Mouse (Mus musculus) gastrocnemius, postnatal 36 days (tissue): ENCODE data around the gene Ift20. TPM values are rescaled to one million over a fixed set of nuclear protein-coding genes. Genes with fewer than 3 reads are reported as not detected.

Experiments used
- DNase-seq, 2 experiments: peaks; one replicate each; pipeline ENCODE4 v3.0.0; 2022
- intact Hi-C: fragments of 180-260 bp; cut with DNase I; formaldehyde crosslinking; loops from one replicate; pipeline ENCODE4 v1.15.1; 2025
- long read RNA-seq, 2 experiments: library from polyadenylated mRNA; stranded (forward); transcript quantifications; one replicate each; pipeline ENCODE4 v2.0.0; 2021
- total RNA-seq, 2 experiments: library from RNA; stranded (reverse); gene quantifications; 2 replicates each; pipeline ENCODE4 v1.2.3; 2021

The Ift20 gene
- 10 to 100 TPM; 18.1 to 19.9 TPM for total RNA-seq
- long read RNA-seq, experiment 1, transcript Ift20-203 (6 exons, 1,141 nt): major isoform, 40 of 54 reads
- long read RNA-seq, experiment 1, partial matches to known transcripts: 1 of 54 reads
- long read RNA-seq, experiment 1, other reads (novel, unspliced or antisense): 7 of 54 reads
- long read RNA-seq, experiment 2, transcript Ift20-203 (6 exons, 1,141 nt): major isoform, 22 of 36 reads
- long read RNA-seq, experiment 2, partial matches to known transcripts: 2 of 36 reads
- long read RNA-seq, experiment 2, other reads (novel, unspliced or antisense): 6 of 36 reads

GRCm38 (mm10) chr11:78536080-78536689 is at the start of gene Ift20, which contains the start of gene Tnfaip1:
Gene Ift20 (plus strand): TSS chr11:78536361.
Gene Tnfaip1 (minus strand): TSS chr11:78536332.
- peak; percentile 90 to 97 for DNase-seq
- intact Hi-C loops: loop anchor here (2.0 kb wide), 1 partner anchor 23 kb away; the partner anchor contains the start of genes Poldip2 and Tmem199

- intact Hi-C loops: no loop called here
- DNase-seq: peak; percentile 44 to 69
Observed at GRCm38 (mm10) chr11:78488168-78488567, 48.0 kb upstream of the Ift20 start.

DNA sequence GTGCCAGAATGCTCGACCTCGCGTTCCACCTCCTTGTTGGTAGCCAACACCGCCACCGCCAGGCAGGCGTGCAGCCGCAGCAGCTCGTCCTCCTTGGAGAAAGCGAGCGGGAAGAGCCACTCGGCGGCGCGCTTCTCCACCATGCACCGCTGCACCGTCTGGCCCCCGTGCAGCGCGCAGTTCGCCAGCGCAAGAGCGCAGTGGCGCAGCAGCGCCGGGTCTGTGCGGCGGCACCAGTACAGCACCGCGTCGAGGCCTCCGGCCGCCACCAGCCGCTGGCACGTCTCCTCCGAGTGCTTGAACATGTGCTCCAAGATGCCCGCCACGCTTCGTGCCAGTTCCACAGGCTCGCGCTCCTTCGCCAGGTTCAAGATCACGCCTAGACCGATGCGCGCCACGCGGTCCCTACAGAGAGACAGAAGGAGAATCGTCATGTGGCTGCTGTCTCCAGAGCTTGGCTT is 45.4 kb upstream of the Ift20 start:
- no peak for DNase-seq
- intact Hi-C loops: no loop called here

DNA sequence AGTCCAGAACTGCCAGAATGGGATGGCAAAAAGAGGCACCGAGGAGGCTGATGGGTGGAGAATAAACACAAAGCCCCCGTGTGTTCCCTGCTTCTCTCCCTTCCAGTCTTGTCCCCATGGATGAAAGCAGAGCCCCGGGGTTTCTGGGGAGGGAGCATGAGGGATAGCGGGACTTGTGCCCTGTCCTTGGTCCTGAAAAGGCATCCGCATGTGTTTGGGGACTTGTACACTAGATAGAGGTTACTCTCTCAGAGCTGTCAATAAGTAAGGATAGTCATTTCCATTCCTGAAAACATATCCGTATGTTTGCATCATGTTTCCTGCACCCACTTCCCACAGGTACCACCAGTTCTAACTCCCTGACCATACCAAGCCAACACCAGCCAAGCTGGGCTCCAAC is 40.3 kb upstream of the Ift20 start:
- intact Hi-C loops: no loop called here
- DNase-seq: no peak

GRCm38 (mm10) chr11:78497071-78497541 is 39.1 kb upstream of the Ift20 start:
- DNase-seq: no peak
- intact Hi-C loops: no loop called here

DNA sequence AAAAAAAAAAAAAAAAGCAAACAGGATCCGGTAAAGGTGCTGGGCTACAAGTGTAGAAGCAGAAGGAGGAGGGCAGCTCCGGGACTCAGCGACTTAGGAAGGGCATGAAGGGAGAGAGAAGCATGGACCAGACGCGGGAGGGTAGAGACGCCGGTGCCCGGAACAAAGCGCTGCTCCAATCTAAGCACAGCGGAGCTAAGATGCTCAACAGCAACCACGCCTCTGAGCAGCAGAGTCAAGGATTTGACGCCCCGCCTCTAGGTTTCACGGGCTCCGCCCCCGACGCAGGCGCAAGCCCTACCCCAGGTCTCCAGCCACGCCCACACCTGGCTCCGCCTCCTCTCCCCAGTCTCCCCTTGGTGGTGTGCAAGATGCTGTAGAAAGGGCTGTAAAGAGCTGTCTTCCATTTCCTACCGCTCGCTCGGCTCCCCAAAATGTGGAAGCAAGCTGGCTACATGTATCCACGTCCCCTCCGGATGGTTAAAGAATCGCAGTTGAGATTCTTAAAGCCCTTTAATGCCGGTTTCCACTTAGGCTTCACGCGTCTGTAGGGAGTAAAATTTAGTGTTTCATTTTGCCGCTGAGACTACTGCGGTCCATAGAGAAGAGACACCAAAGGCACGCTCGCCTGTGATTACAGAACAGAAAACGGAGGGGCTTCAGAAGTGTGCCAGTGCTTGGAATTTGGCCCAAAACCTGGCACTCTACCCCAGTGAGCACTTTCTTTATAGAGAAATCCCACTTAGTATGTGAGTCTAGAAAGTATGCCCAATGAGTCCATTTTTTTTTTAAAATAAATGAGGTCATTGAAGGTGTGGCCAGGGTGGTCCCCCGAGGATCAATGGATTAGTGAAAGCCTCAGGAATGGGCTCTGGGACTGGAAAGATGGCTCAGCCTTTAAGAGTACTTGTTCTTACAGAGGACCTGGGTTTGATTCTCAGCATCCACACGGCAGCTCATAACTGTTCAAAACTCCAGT is 38.3 kb upstream of the Ift20 start, which contains the start of gene Sarm1:
Gene Sarm1 (minus strand): TSS at position 211 of the 979 bp plus-strand sequence.
- peak; percentile 88 to 90 for DNase-seq
- intact Hi-C loops: no loop called here

GRCm38 (mm10) chr11:78499004-78499403 is 37.2 kb upstream of the Ift20 start, which contains the start of gene Vtn:
Gene Vtn (plus strand): TSS chr11:78499091.
- peak; percentile 50 to 63 for DNase-seq
- intact Hi-C loops: no loop called here

DNA sequence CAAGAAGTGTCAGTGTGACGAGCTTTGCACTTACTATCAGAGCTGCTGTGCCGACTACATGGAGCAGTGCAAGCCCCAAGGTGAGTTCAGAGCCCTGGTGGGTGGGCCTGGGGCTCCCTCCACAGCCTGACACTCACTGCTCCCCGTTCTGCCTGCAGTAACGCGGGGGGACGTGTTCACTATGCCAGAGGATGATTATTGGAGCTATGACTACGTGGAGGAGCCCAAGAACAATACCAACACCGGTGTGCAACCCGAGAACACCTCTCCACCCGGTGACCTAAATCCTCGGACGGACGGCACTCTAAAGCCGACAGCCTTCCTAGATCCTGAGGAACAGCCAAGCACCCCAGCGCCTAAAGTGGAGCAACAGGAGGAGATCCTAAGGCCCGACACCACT is 36.6 kb upstream of the Ift20 start:
- intact Hi-C loops: no loop called here
- no peak for DNase-seq

- intact Hi-C loops: no loop called here
- DNase-seq: no peak
Observed at GRCm38 (mm10) chr11:78500623-78501202, 35.4 kb upstream of the Ift20 start.

DNA sequence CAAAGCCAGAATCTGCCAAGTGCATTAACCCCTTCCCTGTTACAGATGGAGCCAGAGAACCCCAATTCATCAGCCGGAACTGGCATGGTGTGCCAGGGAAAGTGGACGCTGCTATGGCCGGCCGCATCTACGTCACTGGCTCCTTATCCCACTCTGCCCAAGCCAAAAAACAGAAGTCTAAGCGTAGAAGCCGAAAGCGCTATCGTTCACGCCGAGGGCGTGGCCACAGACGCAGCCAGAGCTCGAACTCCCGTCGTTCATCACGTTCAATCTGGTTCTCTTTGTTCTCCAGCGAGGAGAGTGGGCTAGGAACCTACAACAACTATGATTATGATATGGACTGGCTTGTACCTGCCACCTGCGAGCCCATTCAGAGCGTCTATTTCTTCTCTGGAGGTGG is 34.6 kb upstream of the Ift20 start:
- no peak for DNase-seq
- intact Hi-C loops: no loop called here

GRCm38 (mm10) chr11:78502909-78503650 is 33.1 kb upstream of the Ift20 start, which contains the start of gene Sebox:
Gene Sebox (plus strand): TSS chr11:78503447.
- intact Hi-C loops: no loop called here
- DNase-seq: no peak

GRCm38 (mm10) chr11:78505430-78505829 is 30.7 kb upstream of the Ift20 start:
- intact Hi-C loops: no loop called here

GRCm38 (mm10) chr11:78509148-78509547 is 27.0 kb upstream of the Ift20 start:
- DNase-seq: no peak
- intact Hi-C loops: no loop called here

More at GRCm38 (mm10) chr11:78505430-78505829, 30.7 kb upstream of the Ift20 start:
- DNase-seq: no peak

DNA sequence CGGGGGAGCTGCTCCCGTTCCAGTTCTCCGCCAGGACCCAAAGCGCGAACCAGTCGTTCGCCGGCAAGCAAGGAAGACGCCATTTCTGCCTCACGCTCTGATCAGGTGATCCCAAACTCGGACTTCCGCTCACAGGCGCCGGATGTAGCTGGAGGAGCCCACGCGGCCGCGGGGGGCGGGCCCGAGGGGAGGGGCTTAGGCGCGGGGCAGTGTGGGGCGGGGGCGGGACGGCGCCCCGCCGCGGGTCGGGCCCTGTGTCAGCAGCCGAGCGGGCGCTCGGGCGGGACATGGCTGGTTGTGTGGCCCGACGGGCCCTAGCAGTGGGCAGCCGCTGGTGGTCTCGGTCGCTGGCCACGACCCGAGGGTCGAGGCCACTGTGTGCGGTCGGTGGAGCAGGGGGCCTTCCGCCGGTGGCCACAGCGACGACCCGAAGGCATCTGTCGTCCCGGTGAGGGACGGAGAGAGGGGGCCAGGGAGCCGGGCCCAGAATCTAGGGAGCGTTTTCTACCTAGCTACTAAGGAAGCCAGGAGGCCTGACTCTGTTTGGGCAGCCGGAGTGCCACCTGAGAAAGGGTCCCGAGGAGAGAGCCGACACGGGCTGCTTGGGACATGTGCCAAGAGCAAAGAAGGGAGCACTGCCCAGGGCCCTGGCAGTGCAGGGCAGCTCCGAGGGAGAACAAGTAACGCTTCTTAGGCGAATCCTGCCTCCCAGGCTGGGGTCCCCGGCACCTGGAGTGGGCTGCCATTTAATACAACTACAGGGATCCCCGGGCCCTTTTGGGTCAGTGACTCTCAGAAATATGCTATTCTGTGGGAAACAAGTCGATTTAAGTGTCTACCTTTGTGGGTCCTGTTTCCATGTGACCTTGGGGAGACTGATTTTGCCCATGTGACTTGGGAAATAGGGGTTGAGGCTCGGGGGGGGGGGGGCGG is 23.9 kb upstream of the Ift20 start, which contains the start of the genes Tmem199 and Poldip2:
Gene Tmem199 (minus strand): TSS at position 148 of the 933 bp plus-strand sequence.
Gene Poldip2 (plus strand): TSS at position 169 of the 933 bp plus-strand sequence.
- intact Hi-C loops: loop anchor here (2.0 kb wide), 1 partner anchor 25 kb away; the partner anchor contains the start of genes Ift20 and Tnfaip1

GRCm38 (mm10) chr11:78513106-78513790 is 22.9 kb upstream of the Ift20 start:
- no peak for DNase-seq
- intact Hi-C loops: loop anchor here (2.0 kb wide), 1 partner anchor 24 kb away; the partner anchor contains the start of genes Ift20 and Tnfaip1

More for the DNA sequence above, 23.9 kb upstream of the Ift20 start, which contains the start of the genes Tmem199 and Poldip2:
- peak; percentile 80 to 88 for DNase-seq

DNA sequence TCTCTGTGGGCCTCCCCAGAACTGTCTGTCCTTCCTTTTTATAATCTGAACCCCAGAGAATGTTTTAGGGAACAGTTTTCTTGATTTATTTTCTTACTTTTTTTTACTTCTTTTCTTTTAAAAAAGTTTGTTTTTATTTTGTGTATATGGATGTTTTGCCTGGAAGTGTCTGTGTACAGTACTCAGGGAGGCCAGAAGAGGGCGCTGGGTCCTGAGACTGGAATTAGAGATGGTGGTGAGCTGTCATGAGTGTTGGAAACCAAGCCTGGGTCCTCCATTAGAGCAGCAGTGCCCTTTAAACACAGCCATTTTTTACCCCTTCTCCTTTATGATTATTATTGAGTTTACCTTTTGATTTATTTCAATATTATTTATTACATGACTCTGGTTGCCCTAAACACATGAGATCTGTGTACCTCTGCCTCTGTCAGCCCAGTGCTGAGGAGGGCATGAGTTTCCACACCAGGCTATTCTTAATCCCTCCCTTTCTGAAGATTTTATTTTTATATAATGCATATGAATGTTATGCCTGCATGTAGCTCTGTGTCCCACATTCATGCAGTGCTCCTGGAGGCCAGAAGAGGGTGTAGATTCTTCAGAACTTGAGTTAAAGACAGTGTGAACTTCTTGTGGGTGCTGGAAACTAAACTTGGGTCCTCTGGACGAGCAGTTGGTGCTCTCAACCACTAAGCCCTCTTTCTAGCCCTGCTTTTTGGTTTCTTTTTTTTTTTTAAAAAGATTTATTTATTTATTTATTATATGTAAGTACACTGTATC is 20.4 kb upstream of the Ift20 start:
- no peak for DNase-seq
- intact Hi-C loops: no loop called here
